Mouse (Mus musculus) midbrain, embryonic 15.5 days (tissue): ENCODE results near the gene Olfr214. TPM values are rescaled to one million over a fixed set of nuclear protein-coding genes. Genes with fewer than 3 reads are reported as not detected.

Experiments
- polyA plus RNA-seq: library from polyadenylated mRNA; unstranded; fragments of >200 nt; fragmentation: Nextera tagmentation; extraction: Ambion mirVana; gene quantifications from 2 replicates; pipeline ENCODE4 v1.2.1, GENCODE M21; 2015

Gene Olfr214
- polyA plus RNA-seq, 1 experiment from 2014 or later: not detected

Other genes starting within 250 kb of the Olfr214 start
- gene March8, start 216.2 kb upstream of the Olfr214 start, polyA plus RNA-seq: 74.7 and 82.0 TPM in 2 replicates
- 0.30 and 0.79 TPM in 2 replicates for gene Alox5, start 93.1 kb upstream of the Olfr214 start, polyA plus RNA-seq
- not detected in 2 replicates for gene Olfr211, start 65.1 kb upstream of the Olfr214 start, polyA plus RNA-seq
- 0.06 TPM in 1 of 2 replicates, not detected in the other for gene Olfr212, start 47.7 kb upstream of the Olfr214 start, polyA plus RNA-seq
- not detected in 2 replicates for gene Olfr213, start 15.8 kb upstream of the Olfr214 start, polyA plus RNA-seq
- 0.34 and 0.54 TPM in 2 replicates for gene Gm5580, start 3.1 kb upstream of the Olfr214 start, polyA plus RNA-seq
- not detected in 2 replicates for gene Olfr215, start 30.0 kb downstream of the Olfr214 start, polyA plus RNA-seq
- gene Zfp422, start 74.8 kb downstream of the Olfr214 start, polyA plus RNA-seq: 148 and 151 TPM in 2 replicates
- 8.7 and 10.0 TPM in 2 replicates for gene Depp1, start 96.4 kb downstream of the Olfr214 start, polyA plus RNA-seq
- gene Rassf4, start 119.7 kb downstream of the Olfr214 start, polyA plus RNA-seq: 10.4 and 10.6 TPM in 2 replicates
- 0.47 and 0.70 TPM in 2 replicates for gene Tmem72, start 162.7 kb downstream of the Olfr214 start, polyA plus RNA-seq